Mouse (Mus musculus) thymus, adult 2 months (tissue): ENCODE measurements at regions not wholly inside any gene's neighbourhood (a gene's known extent, or its start where the extent isn't known, plus 50 kb on each side); places are given as distances from the start of the nearest gene placed in this dataset.

Source experiments
- CTCF ChIP-seq: fragments of 200-500 bp; IDR thresholded peaks from 2 replicates; pipeline ENCODE4 v1.5.1; 2012; ENCODE audit warnings: mild to moderate bottlenecking, control low read depth, low read length, moderate library complexity, borderline replicate concordance; ENCODE audit not compliant: control insufficient read depth, poor library complexity, insufficient read depth; ENCODE audit errors: extremely low read depth
- POLR2A ChIP-seq: fragments of 200-500 bp; IDR thresholded peaks from 2 replicates; pipeline ENCODE4 v1.6.1; 2012; ENCODE audit warnings: mild to moderate bottlenecking, low read length, control low read depth, moderate library complexity; ENCODE audit not compliant: control insufficient read depth, poor library complexity, insufficient read depth; ENCODE audit errors: extremely low read depth

- TF ChIP-seq POLR2A, result no peak
- TF ChIP-seq CTCF, result no peak
These were observed 1340.0 kb upstream of the Sel1l start for GRCm38 (mm10) chr12:93188940-93189339.
